Mouse (Mus musculus): ENCODE results near the gene Hrk. TPM values are rescaled to one million over a fixed set of nuclear protein-coding genes. Genes with fewer than 3 reads are reported as not detected.

Hrk gene
- polyA plus RNA-seq, 1 experiment, result 0.02 TPM

DNA sequence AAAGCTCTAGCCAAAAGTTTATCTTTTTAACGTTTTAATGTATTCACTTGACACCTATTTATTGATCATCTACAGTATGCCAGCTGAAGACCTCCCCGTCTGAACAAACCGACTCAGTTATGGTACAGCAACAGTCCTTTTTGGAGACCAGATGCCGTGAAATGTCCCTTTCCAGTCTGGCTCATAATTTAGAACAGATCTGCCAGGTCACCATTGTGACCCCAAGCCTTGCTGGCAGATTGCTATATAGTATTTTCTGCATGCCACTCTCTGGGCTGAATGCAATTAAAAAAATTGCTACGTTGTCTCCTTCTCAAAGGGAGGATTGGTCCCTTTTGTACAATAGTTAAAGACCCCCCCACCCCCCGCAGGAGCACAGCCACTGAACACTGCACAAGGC is 23.9 kb downstream of the Hrk start:
- no peak overlapping the region for H3ac ChIP-seq (ENCODE audit: control insufficient read depth, insufficient read length)
- no peak overlapping the region for H3K4me2 ChIP-seq (ENCODE audit: low read depth)
- H3K79me2 ChIP-seq (ENCODE audit: control insufficient read depth, insufficient read depth), result no peaks in the 10 kb centered on the region
- no peaks in the 10 kb centered on the region for H3K36me3 ChIP-seq (ENCODE audit: control insufficient read depth, insufficient read depth)
- peaks cover 86% of the 10 kb centered on the region for H3K27me3 ChIP-seq (ENCODE audit: control insufficient read depth, insufficient read depth, insufficient read length)
- TF ChIP-seq MYOG (IDR thresholded peaks at IDR 0.05; ENCODE audit: control insufficient read depth in 1 of 3, insufficient read depth in 1 of 3, insufficient read length in 2 of 3, low read depth in 2 of 3) (no peak), USF1 (IDR thresholded peaks at IDR 0.05; ENCODE audit: low read depth) (no peak), REST (IDR thresholded peaks at IDR 0.05; ENCODE audit: insufficient read depth, insufficient read length) (no peak), MYOD1 (IDR thresholded peaks at IDR 0.05; ENCODE audit: control insufficient read depth in 1 of 3, insufficient read length in 2 of 3, low read depth in 2 of 3) (no peak), TCF3 (IDR thresholded peaks at IDR 0.05; ENCODE audit: insufficient read length, low read depth) (no peak), E2F4 (IDR thresholded peaks at IDR 0.05; ENCODE audit: insufficient read depth) (no peak), TCF12 (IDR thresholded peaks at IDR 0.05; ENCODE audit: insufficient read depth, poor library complexity, severe bottlenecking) (no peak), SRF (IDR thresholded peaks at IDR 0.05; ENCODE audit: control insufficient read depth, insufficient read length, low read depth) (no peak), MAX (IDR thresholded peaks at IDR 0.05; ENCODE audit: low read depth) (no peak), POLR2AphosphoS2 (IDR thresholded peaks at IDR 0.05; ENCODE audit: insufficient read length, low read depth) (no peak)
- H3K4me3 ChIP-seq, result no peak overlapping the region

DNA sequence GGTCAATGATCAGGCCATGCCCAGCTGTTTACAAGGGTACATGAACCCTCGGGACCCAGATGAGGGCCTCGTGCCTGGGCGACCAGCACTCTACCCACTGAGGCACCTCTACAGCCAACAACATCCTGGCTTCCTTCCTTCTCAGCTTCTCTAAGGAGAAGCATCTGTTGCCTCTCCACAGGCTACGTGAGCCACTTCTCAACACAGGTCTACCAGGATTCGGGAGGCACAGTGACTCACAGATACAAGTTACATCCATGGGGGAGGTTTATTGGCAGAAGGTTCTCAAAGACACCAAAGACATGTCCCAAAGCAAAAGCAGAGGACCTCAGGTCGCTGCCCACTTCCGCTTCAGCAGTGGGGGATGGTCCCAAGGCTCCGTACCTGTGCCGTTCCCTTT is 26.0 kb downstream of the Hrk start:
- Histone ChIP-seq H3ac (ENCODE audit: control insufficient read depth, insufficient read length) (no peak overlapping the region), H3K4me2 (ENCODE audit: low read depth) (no peak overlapping the region), H3K4me3 (no peak overlapping the region), H3K79me2 (ENCODE audit: control insufficient read depth, insufficient read depth) (no peaks in the 10 kb centered on the region), H3K27me3 (ENCODE audit: control insufficient read depth, insufficient read depth, insufficient read length) (peaks cover 86% of the 10 kb centered on the region), H3K36me3 (ENCODE audit: control insufficient read depth, insufficient read depth) (no peaks in the 10 kb centered on the region)
- TF ChIP-seq CEBPB (IDR thresholded peaks at IDR 0.05; ENCODE audit: insufficient read depth, poor library complexity, severe bottlenecking), result no peak
- no peak for TF ChIP-seq MAX (IDR thresholded peaks at IDR 0.05; ENCODE audit: low read depth)
- no peak for TF ChIP-seq MYOG (IDR thresholded peaks at IDR 0.05; ENCODE audit: control insufficient read depth in 1 of 3, insufficient read depth in 1 of 3, insufficient read length in 2 of 3, low read depth in 2 of 3)
- TF ChIP-seq MYOD1 (IDR thresholded peaks at IDR 0.05; ENCODE audit: control insufficient read depth in 1 of 3, insufficient read length in 2 of 3, low read depth in 2 of 3), result no peak
- TF ChIP-seq TCF3 (IDR thresholded peaks at IDR 0.05; ENCODE audit: insufficient read length, low read depth), result no peak
- no peak for TF ChIP-seq SRF (IDR thresholded peaks at IDR 0.05; ENCODE audit: control insufficient read depth, insufficient read length, low read depth)
- no peak for TF ChIP-seq USF1 (IDR thresholded peaks at IDR 0.05; ENCODE audit: low read depth)
- no peak for TF ChIP-seq POLR2AphosphoS2 (IDR thresholded peaks at IDR 0.05; ENCODE audit: insufficient read length, low read depth)
- TF ChIP-seq E2F4 (IDR thresholded peaks at IDR 0.05; ENCODE audit: insufficient read depth), result no peak
- TF ChIP-seq REST (IDR thresholded peaks at IDR 0.05; ENCODE audit: insufficient read depth, insufficient read length), result no peak
- no peak for TF ChIP-seq POLR2A (IDR thresholded peaks at IDR 0.05; ENCODE audit: insufficient read length, low read depth)
- no peak for TF ChIP-seq TCF12 (IDR thresholded peaks at IDR 0.05; ENCODE audit: insufficient read depth, poor library complexity, severe bottlenecking)

DNA sequence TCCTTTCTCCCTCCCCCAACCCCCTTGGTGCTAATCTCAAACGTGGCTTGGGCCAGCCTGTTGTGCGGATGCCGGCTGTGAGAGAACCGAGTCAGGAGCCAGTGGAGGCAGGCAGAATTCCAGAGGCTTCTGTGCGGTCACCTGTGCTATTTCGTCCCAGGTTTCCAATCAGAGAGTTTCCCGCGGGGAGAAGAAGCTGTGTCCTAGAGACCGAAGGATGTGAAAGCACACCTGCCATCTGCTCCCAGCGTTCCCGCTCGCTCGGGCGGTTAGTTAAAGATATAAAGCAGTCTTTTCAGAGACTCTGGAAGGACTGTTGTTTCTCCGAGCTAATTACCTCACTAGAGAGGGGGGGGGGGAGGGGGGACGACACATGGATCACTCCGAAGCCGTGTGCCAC is 27.8 kb downstream of the Hrk start:
- no peak overlapping the region for H3ac ChIP-seq (ENCODE audit: control insufficient read depth, insufficient read length)
- no peaks in the 10 kb centered on the region for H3K36me3 ChIP-seq (ENCODE audit: control insufficient read depth, insufficient read depth)
- H3K27me3 ChIP-seq (ENCODE audit: control insufficient read depth, insufficient read depth, insufficient read length), result peaks cover 78% of the 10 kb centered on the region
- no peak overlapping the region for H3K4me2 ChIP-seq (ENCODE audit: low read depth)
- no peaks in the 10 kb centered on the region for H3K79me2 ChIP-seq (ENCODE audit: control insufficient read depth, insufficient read depth)
- H3K4me3 ChIP-seq, result no peak overlapping the region
- TF ChIP-seq TCF12 (IDR thresholded peaks at IDR 0.05; ENCODE audit: insufficient read depth, poor library complexity, severe bottlenecking) (no peak), REST (IDR thresholded peaks at IDR 0.05; ENCODE audit: insufficient read depth, insufficient read length) (no peak), MAX (IDR thresholded peaks at IDR 0.05; ENCODE audit: low read depth) (no peak), USF1 (IDR thresholded peaks at IDR 0.05; ENCODE audit: low read depth) (no peak), MYOG (IDR thresholded peaks at IDR 0.05; ENCODE audit: control insufficient read depth in 1 of 3, insufficient read depth in 1 of 3, insufficient read length in 2 of 3, low read depth in 2 of 3) (no peak)

DNA sequence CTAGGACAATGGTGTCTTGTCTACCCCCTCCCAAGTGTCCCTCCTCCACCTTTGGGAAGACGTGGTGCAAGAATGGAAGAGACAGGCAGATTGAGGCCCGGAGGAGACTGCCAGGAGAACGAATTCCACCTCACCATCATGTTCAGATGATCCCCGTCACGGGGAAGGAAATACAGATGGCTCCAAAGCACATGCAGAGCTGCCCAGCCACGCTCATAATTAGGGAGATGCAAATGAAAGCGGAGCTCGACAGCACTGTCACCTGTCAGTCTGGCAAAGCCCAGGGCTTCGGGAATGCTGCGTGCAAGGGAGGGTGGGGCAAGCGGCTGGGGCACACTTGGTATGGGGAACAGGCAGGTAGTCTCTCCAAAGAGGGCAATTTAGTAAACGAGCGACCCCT is 33.0 kb downstream of the Hrk start:
- H3K36me3 ChIP-seq (ENCODE audit: control insufficient read depth, insufficient read depth), result no peaks in the 10 kb centered on the region
- peaks cover 50% of the 10 kb centered on the region for H3K27me3 ChIP-seq (ENCODE audit: control insufficient read depth, insufficient read depth, insufficient read length)
- no peaks in the 10 kb centered on the region for H3K79me2 ChIP-seq (ENCODE audit: control insufficient read depth, insufficient read depth)
- no peak for TF ChIP-seq E2F4 (IDR thresholded peaks at IDR 0.05; ENCODE audit: insufficient read depth)
- no peak overlapping the region for H3ac ChIP-seq (ENCODE audit: control insufficient read depth, insufficient read length)
- no peak overlapping the region for H3K4me3 ChIP-seq
- H3K4me2 ChIP-seq (ENCODE audit: low read depth), result no peak overlapping the region

DNA sequence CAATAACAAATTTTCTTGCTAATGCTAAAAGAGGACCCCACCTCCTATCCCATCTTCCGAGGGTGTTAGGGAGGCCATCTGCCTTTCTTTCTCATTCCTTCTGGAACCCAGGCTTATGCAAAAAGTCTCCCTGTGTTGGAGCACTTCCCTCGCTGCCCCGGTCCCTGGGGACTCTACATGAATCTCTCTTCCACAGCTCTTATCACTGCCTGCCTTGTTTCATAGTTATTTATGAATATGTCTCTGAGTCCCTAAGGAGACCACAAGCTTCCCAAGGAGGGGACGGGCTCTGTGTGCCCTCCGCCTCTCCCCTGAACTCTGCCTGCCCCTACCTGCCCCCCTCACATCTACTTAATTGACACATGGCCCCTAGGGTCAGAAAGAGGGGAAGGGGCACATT is 35.2 kb downstream of the Hrk start:
- no peak for TF ChIP-seq SRF (IDR thresholded peaks at IDR 0.05; ENCODE audit: control insufficient read depth, insufficient read length, low read depth)
- TF ChIP-seq MYOG (IDR thresholded peaks at IDR 0.05; ENCODE audit: control insufficient read depth in 1 of 3, insufficient read depth in 1 of 3, insufficient read length in 2 of 3, low read depth in 2 of 3), result no peak
- no peak for TF ChIP-seq POLR2A (IDR thresholded peaks at IDR 0.05; ENCODE audit: insufficient read length, low read depth)
- TF ChIP-seq E2F4 (IDR thresholded peaks at IDR 0.05; ENCODE audit: insufficient read depth), result no peak
- TF ChIP-seq TCF3 (IDR thresholded peaks at IDR 0.05; ENCODE audit: insufficient read length, low read depth), result no peak
- TF ChIP-seq REST (IDR thresholded peaks at IDR 0.05; ENCODE audit: insufficient read depth, insufficient read length), result no peak
- TF ChIP-seq TCF12 (IDR thresholded peaks at IDR 0.05; ENCODE audit: insufficient read depth, poor library complexity, severe bottlenecking), result no peak
- no peak for TF ChIP-seq USF1 (IDR thresholded peaks at IDR 0.05; ENCODE audit: low read depth)
- no peak for TF ChIP-seq CEBPB (IDR thresholded peaks at IDR 0.05; ENCODE audit: insufficient read depth, poor library complexity, severe bottlenecking)
- TF ChIP-seq POLR2AphosphoS2 (IDR thresholded peaks at IDR 0.05; ENCODE audit: insufficient read length, low read depth), result no peak
- TF ChIP-seq MYOD1 (IDR thresholded peaks at IDR 0.05; ENCODE audit: control insufficient read depth in 1 of 3, insufficient read length in 2 of 3, low read depth in 2 of 3), result no peak
- TF ChIP-seq MAX (IDR thresholded peaks at IDR 0.05; ENCODE audit: low read depth), result no peak
- no peak overlapping the region for H3ac ChIP-seq (ENCODE audit: control insufficient read depth, insufficient read length)
- H3K4me2 ChIP-seq (ENCODE audit: low read depth), result no peak overlapping the region
- H3K36me3 ChIP-seq (ENCODE audit: control insufficient read depth, insufficient read depth), result no peaks in the 10 kb centered on the region
- H3K4me3 ChIP-seq, result no peak overlapping the region
- H3K27me3 ChIP-seq (ENCODE audit: control insufficient read depth, insufficient read depth, insufficient read length), result peaks cover 34% of the 10 kb centered on the region
- no peaks in the 10 kb centered on the region for H3K79me2 ChIP-seq (ENCODE audit: control insufficient read depth, insufficient read depth)
